Mouse (Mus musculus) T-helper 2 cell (primary cell): ENCODE measurements around the gene Cbx2.

Experiments
- in situ Hi-C: fragments of 300-600 bp; cut with MboI, MseI; formaldehyde crosslinking; loops from one replicate; pipeline ENCODE4 v1.15.1; 2025; ENCODE audit warnings: high pct_unique_total_duplicates

Cbx2 gene

GRCm38 (mm10) chr11:119022895-119023615 lies at the start of gene Cbx2:
TSS of gene Cbx2 (plus strand) at chr11:119022962.
- in situ Hi-C loops = no loop called here

GRCm38 (mm10) chr11:118974340-118974739 lies 48.4 kb upstream of the Cbx2 start:
- in situ Hi-C loops = no loop called here

- in situ Hi-C loops = loop anchor here (25.0 kb wide), 1 partner anchor 1888 kb away; no protein-coding TSS in a partner anchor
These were observed 47.3 kb upstream of the Cbx2 start for GRCm38 (mm10) chr11:118975427-118975826.

- in situ Hi-C loops = loop anchor here (25.0 kb wide), 1 partner anchor 1889 kb away; no protein-coding TSS in a partner anchor
These were observed 46.8 kb upstream of the Cbx2 start for GRCm38 (mm10) chr11:118975917-118976316.

GRCm38 (mm10) chr11:118980388-118980787 lies 42.4 kb upstream of the Cbx2 start:
- in situ Hi-C loops = loop anchor here (25.0 kb wide), 1 partner anchor 1893 kb away; no protein-coding TSS in a partner anchor

GRCm38 (mm10) chr11:118981012-118981776 lies 41.6 kb upstream of the Cbx2 start:
- in situ Hi-C loops = loop anchor here (25.0 kb wide), 1 partner anchor 1894 kb away; no protein-coding TSS in a partner anchor

- in situ Hi-C loops = loop anchor here (25.0 kb wide), 1 partner anchor 1895 kb away; no protein-coding TSS in a partner anchor
These were observed 40.1 kb upstream of the Cbx2 start for GRCm38 (mm10) chr11:118982593-118983113.

GRCm38 (mm10) chr11:118985571-118985970 lies 37.2 kb upstream of the Cbx2 start:
- in situ Hi-C loops = loop anchor here (25.0 kb wide), 1 partner anchor 1898 kb away; no protein-coding TSS in a partner anchor

- in situ Hi-C loops = loop anchor here (25.0 kb wide), 1 partner anchor 1901 kb away; no protein-coding TSS in a partner anchor
These were observed 34.8 kb upstream of the Cbx2 start, which contains the start of gene Enpp7 for GRCm38 (mm10) chr11:118987999-118988398. TSS of gene Enpp7 (plus strand) at chr11:118988188.

- in situ Hi-C loops = loop anchor here (25.0 kb wide), 1 partner anchor 1905 kb away; no protein-coding TSS in a partner anchor
These were observed 30.0 kb upstream of the Cbx2 start for GRCm38 (mm10) chr11:118992781-118993180.

GRCm38 (mm10) chr11:118995448-118995847 lies 27.3 kb upstream of the Cbx2 start:
- in situ Hi-C loops = loop anchor here (25.0 kb wide), 1 partner anchor 1908 kb away; no protein-coding TSS in a partner anchor

GRCm38 (mm10) chr11:118997182-118997581 lies 25.6 kb upstream of the Cbx2 start:
- in situ Hi-C loops = loop anchor here (25.0 kb wide), 1 partner anchor 1910 kb away; no protein-coding TSS in a partner anchor

GRCm38 (mm10) chr11:118998540-118999265 lies 24.1 kb upstream of the Cbx2 start:
- in situ Hi-C loops = loop anchor here (25.0 kb wide), 1 partner anchor 1911 kb away; no protein-coding TSS in a partner anchor

GRCm38 (mm10) chr11:118999361-118999804 lies 23.4 kb upstream of the Cbx2 start:
- in situ Hi-C loops = loop anchor here (25.0 kb wide), 1 partner anchor 1912 kb away; no protein-coding TSS in a partner anchor

GRCm38 (mm10) chr11:119000877-119001276 lies 21.9 kb upstream of the Cbx2 start:
- in situ Hi-C loops = no loop called here

GRCm38 (mm10) chr11:119001493-119002128 lies 21.2 kb upstream of the Cbx2 start:
- in situ Hi-C loops = no loop called here

- in situ Hi-C loops = no loop called here
These were observed 17.1 kb upstream of the Cbx2 start for GRCm38 (mm10) chr11:119005547-119006275.

GRCm38 (mm10) chr11:119006462-119006861 lies 16.3 kb upstream of the Cbx2 start:
- in situ Hi-C loops = no loop called here
